Comparison of ENCODE assay signal across 8 mouse cellular contexts in the genomic region with DNA sequence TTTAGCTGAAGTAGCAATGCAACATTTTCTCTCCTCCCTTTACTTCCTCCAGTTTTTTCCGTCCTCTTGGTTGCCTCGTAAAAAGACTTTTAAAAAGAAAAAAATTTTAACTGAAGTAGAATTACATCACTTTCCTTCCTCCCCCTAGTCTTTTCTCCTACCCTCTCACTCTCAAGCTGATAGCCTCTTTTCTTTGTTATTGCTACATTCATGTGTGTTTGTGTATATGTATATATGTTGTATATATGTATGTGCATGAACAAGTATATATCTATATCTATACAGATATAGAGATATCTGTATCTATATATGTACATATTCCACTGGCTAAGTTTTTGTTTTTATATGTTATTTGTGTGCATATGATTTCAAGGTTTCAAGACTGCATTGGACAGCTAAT. TPM values are rescaled to one million over a fixed set of nuclear protein-coding genes. Genes with fewer than 3 reads are reported as not detected.
DNase-seq lines count a peak whose midpoint lies in the region; ATAC-seq and TF ChIP-seq lines count a peak whose summit lies in the region.

No protein-coding gene starts in this region.

- H3K4me3 ChIP-seq in left cerebral cortex, adult 2 months, result peak overlapping the region; percentile 66
- peak overlapping the region; percentile 83 for H3K4me3 ChIP-seq in embryonic facial prominence, embryonic 13.5 days
- H3K4me3 ChIP-seq in intestine, postnatal 0 days (ENCODE audit: low read depth, low read length), result peak overlapping the region; percentile 85
- peak overlapping the region; percentile 84 for H3K4me3 ChIP-seq in neural tube, embryonic 12.5 days

- ATAC-seq in embryonic facial prominence, embryonic 13.5 days (ENCODE audit: insufficient number of reproducible peaks, insufficient read depth, low FRiP score, low TSS enrichment, low read depth), result no peak
- ATAC-seq in intestine, postnatal 0 days, result no peak
- peak; percentile 39; the same call in 1 of the 2 replicates for ATAC-seq in neural tube, embryonic 12.5 days (ENCODE audit: low FRiP score, low read depth)

- WGBS in embryonic facial prominence, embryonic 13.5 days, result 0% methylated on average over 2 of the region's 2 CpGs
- WGBS in intestine, postnatal 0 days, result 0% methylated on average over 2 of the region's 2 CpGs
- 0% methylated on average over 2 of the region's 2 CpGs for WGBS in neural tube, embryonic 12.5 days

- peak overlapping the region; percentile 64 for H3K4me2 ChIP-seq in embryonic facial prominence, embryonic 13.5 days
- H3K4me2 ChIP-seq in intestine, postnatal 0 days (replicated peaks; ENCODE audit: low read depth), result peak overlapping the region; percentile 67
- H3K4me2 ChIP-seq in neural tube, embryonic 12.5 days (replicated peaks), result peak overlapping the region; percentile 78

- TF ChIP-seq CTCF in left cerebral cortex, adult 2 months (IDR thresholded peaks at IDR 0.05), result no peak
- TF ChIP-seq CTCF in intestine, postnatal 0 days (IDR thresholded peaks at IDR 0.05; ENCODE audit: low read depth), result no peak

- peaks cover 15% of the 10 kb centered on the region for H3K4me1 ChIP-seq in embryonic facial prominence, embryonic 13.5 days
- 0 out of 2 replicates have a peak, but pooled peaks cover 6% of the 10 kb centered on the region for H3K4me1 ChIP-seq in intestine, postnatal 0 days (replicated peaks; ENCODE audit: control insufficient read depth, insufficient read depth, low read length)
- peaks cover 13% of the 10 kb centered on the region for H3K4me1 ChIP-seq in neural tube, embryonic 12.5 days

- H3K36me3 ChIP-seq in embryonic facial prominence, embryonic 13.5 days, result peaks cover 12% of the 10 kb centered on the region
- H3K36me3 ChIP-seq in intestine, postnatal 0 days (ENCODE audit: control insufficient read depth, insufficient read depth), result peaks cover 7% of the 10 kb centered on the region
- H3K36me3 ChIP-seq in neural tube, embryonic 12.5 days, result no peaks in the 10 kb centered on the region; the same call in 1 of the 2 replicates

- DNase-seq in left cerebral cortex, adult 2 months (ENCODE audit: extremely low spot score in 1 of 2, low spot score in 2 of 2), result no peak
- no peak for DNase-seq in left cerebral cortex, adult 8-10 months (ENCODE audit: low spot score in 2 of 2)
- no peak for DNase-seq in adipocyte (ENCODE audit: low spot score)
- DNase-seq in cerebellum, postnatal 14 days, result no peak
- DNase-seq in layer of hippocampus, postnatal 36 days, result no peak

- H3K27me3 ChIP-seq in embryonic facial prominence, embryonic 13.5 days, result no peaks in the 10 kb centered on the region
- H3K27me3 ChIP-seq in intestine, postnatal 0 days (replicated peaks; ENCODE audit: control insufficient read depth, insufficient read depth, low read length), result no peaks in the 10 kb centered on the region
- H3K27me3 ChIP-seq in neural tube, embryonic 12.5 days (replicated peaks), result no peaks in the 10 kb centered on the region

- H3K9me3 ChIP-seq in embryonic facial prominence, embryonic 13.5 days, result no peaks in the 10 kb centered on the region
- H3K9me3 ChIP-seq in intestine, postnatal 0 days (ENCODE audit: control insufficient read depth), result no peaks in the 10 kb centered on the region
- H3K9me3 ChIP-seq in neural tube, embryonic 12.5 days, result no peaks in the 10 kb centered on the region

- intact Hi-C loops in left cerebral cortex, adult 2 months (cut with DNase I), result loop anchor here (1.0 to 5.0 kb wide), 5 partner anchors 40 to 128 kb away; a partner anchor contains a TSS

- H3K27ac ChIP-seq in left cerebral cortex, adult 2 months, result peak overlapping the region; percentile 92
- peak overlapping the region; percentile 63 for H3K27ac ChIP-seq in embryonic facial prominence, embryonic 13.5 days
- no peak overlapping the region for H3K27ac ChIP-seq in intestine, postnatal 0 days (ENCODE audit: low read depth, low read length)
- H3K27ac ChIP-seq in neural tube, embryonic 12.5 days, result no peak overlapping the region

- H3K9ac ChIP-seq in embryonic facial prominence, embryonic 13.5 days, result peak overlapping the region; percentile 94
- H3K9ac ChIP-seq in intestine, postnatal 0 days (ENCODE audit: low read depth, low read length), result no peak overlapping the region; the same call in 1 of the 2 replicates
- peak overlapping the region; percentile 74 for H3K9ac ChIP-seq in neural tube, embryonic 12.5 days

RNA-seq across cellular contexts. Expression of a gene that starts 0.3 kb away (rescaled TPM):
- total RNA-seq in left cerebral cortex, adult 2 months (2021), result 10 to 100 TPM; 39.0 to 44.4 TPM
- total RNA-seq in left cerebral cortex, adult 8-10 months (2022), result 10 to 100 TPM; 31.7 to 41.8 (median 35.8) TPM
- 103 and 108 TPM in 2 replicates for polyA plus RNA-seq in embryonic facial prominence, embryonic 13.5 days (2015; fragmentation: Nextera tagmentation; extraction: Ambion mirVana)
- polyA plus RNA-seq in intestine, postnatal 0 days (2015; fragmentation: Nextera tagmentation; extraction: Ambion mirVana), result 37.1 and 40.6 TPM in 2 replicates
- polyA plus RNA-seq in neural tube, embryonic 12.5 days (2016; fragmentation: Nextera tagmentation; extraction: Ambion mirVana), result 88.2 and 89.0 TPM in 2 replicates
- total RNA-seq in layer of hippocampus, postnatal 36 days (2021), result 10 to 100 TPM; 39.7 to 46.2 TPM

RNA-seq across cellular contexts. Expression of a gene that starts 38.0 kb away (rescaled TPM):
- 1 to 10 TPM; 1.3 to 1.7 TPM for total RNA-seq in left cerebral cortex, adult 2 months (2021)
- total RNA-seq in left cerebral cortex, adult 8-10 months (2022), result 1 to 10 TPM; 1.4 to 1.9 (median 1.6) TPM
- 3.2 and 4.6 TPM in 2 replicates for polyA plus RNA-seq in embryonic facial prominence, embryonic 13.5 days (2015; fragmentation: Nextera tagmentation; extraction: Ambion mirVana)
- 0.47 and 0.60 TPM in 2 replicates for polyA plus RNA-seq in intestine, postnatal 0 days (2015; fragmentation: Nextera tagmentation; extraction: Ambion mirVana)
- polyA plus RNA-seq in neural tube, embryonic 12.5 days (2016; fragmentation: Nextera tagmentation; extraction: Ambion mirVana), result 4.2 and 4.5 TPM in 2 replicates
- 1 to 10 TPM; 1.1 to 1.5 TPM for total RNA-seq in layer of hippocampus, postnatal 36 days (2021)

RNA-seq across cellular contexts. Expression of a gene that starts 40.2 kb away (rescaled TPM):
- 1 to 10 TPM; 7.0 to 8.2 TPM for total RNA-seq in left cerebral cortex, adult 2 months (2021)
- 1 to 10 TPM; 6.7 to 8.8 (median 7.8) TPM for total RNA-seq in left cerebral cortex, adult 8-10 months (2022)
- polyA plus RNA-seq in embryonic facial prominence, embryonic 13.5 days (2015; fragmentation: Nextera tagmentation; extraction: Ambion mirVana), result 12.8 and 13.6 TPM in 2 replicates
- 3.5 and 3.9 TPM in 2 replicates for polyA plus RNA-seq in intestine, postnatal 0 days (2015; fragmentation: Nextera tagmentation; extraction: Ambion mirVana)
- polyA plus RNA-seq in neural tube, embryonic 12.5 days (2016; fragmentation: Nextera tagmentation; extraction: Ambion mirVana), result 14.9 and 15.8 TPM in 2 replicates
- total RNA-seq in layer of hippocampus, postnatal 36 days (2021), result 1 to 10 TPM; 8.4 to 9.9 TPM

RNA-seq across cellular contexts. Expression of a gene that starts 50.7 kb away (rescaled TPM):
- total RNA-seq in left cerebral cortex, adult 2 months (2021), result 10 to 100 TPM; 56.7 to 57.3 TPM
- 10 to 100 TPM; 52.1 to 59.4 (median 55.5) TPM for total RNA-seq in left cerebral cortex, adult 8-10 months (2022)
- polyA plus RNA-seq in embryonic facial prominence, embryonic 13.5 days (2015; fragmentation: Nextera tagmentation; extraction: Ambion mirVana), result 36.7 and 40.2 TPM in 2 replicates
- 11.4 and 14.7 TPM in 2 replicates for polyA plus RNA-seq in intestine, postnatal 0 days (2015; fragmentation: Nextera tagmentation; extraction: Ambion mirVana)
- polyA plus RNA-seq in neural tube, embryonic 12.5 days (2016; fragmentation: Nextera tagmentation; extraction: Ambion mirVana), result 22.9 and 26.7 TPM in 2 replicates
- total RNA-seq in layer of hippocampus, postnatal 36 days (2021), result 10 to 100 TPM; 52.3 to 53.5 TPM

RNA-seq across cellular contexts. Expression of a gene that starts 56.1 kb away (rescaled TPM):
- total RNA-seq in left cerebral cortex, adult 2 months (2021), result not detected
- total RNA-seq in left cerebral cortex, adult 8-10 months (2022), result not detected
- not detected in 2 replicates for polyA plus RNA-seq in embryonic facial prominence, embryonic 13.5 days (2015; fragmentation: Nextera tagmentation; extraction: Ambion mirVana)
- not detected in 2 replicates for polyA plus RNA-seq in intestine, postnatal 0 days (2015; fragmentation: Nextera tagmentation; extraction: Ambion mirVana)
- polyA plus RNA-seq in neural tube, embryonic 12.5 days (2016; fragmentation: Nextera tagmentation; extraction: Ambion mirVana), result not detected in 2 replicates
- not detected for total RNA-seq in layer of hippocampus, postnatal 36 days (2021)

Comparison
In these comparisons a context has a peak if more than half of its experiments do, and no peak if none do; other contexts are left out.
1. H3K27ac ChIP-seq: peak in left cerebral cortex, adult 2 months (single experiment) and embryonic facial prominence, embryonic 13.5 days (single experiment); none in intestine, postnatal 0 days (single experiment) and neural tube, embryonic 12.5 days (single experiment).
2. Peak in every context shown above with its lines, with median percentiles within 50 percentile points of each other: H3K4me3 ChIP-seq and H3K4me2 ChIP-seq.